Mouse (Mus musculus): ENCODE measurements around the gene Csnk2a2. TPM values are rescaled to one million over a fixed set of nuclear protein-coding genes. Genes with fewer than 3 reads are reported as not detected.
A peak's percentile ranks its signal among the peaks of the same experiment; 100 is the strongest.

The Csnk2a2 gene
- total RNA-seq, 4 experiments from 2014 or later, result 17.3 to 30.2 (median 28.7) TPM

DNA sequence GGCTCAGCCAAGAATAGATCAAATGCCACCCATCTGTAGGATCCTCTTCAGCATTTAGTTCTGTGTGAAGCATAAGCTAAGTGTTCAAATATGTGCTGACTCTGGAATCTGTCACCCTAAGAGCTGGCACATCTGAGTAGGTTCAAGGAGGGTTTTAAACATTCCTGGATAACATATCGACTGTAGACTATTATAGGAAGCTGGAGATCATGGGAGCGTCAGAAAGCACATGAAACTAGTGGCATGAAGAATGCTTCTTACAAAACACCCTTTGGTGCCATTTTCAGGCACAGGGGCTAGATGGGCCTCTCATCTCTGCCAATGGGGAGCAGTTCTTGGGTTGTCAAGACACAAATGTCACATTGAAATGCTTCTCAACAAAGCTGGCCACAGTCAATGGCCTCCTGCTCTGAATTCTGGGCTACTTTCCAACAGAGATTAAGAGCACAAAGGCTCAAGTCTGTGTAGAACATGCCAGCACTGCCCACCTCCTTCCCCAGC is 63.0 kb downstream of the Csnk2a2 start:
- DNase-seq (ENCODE audit: low spot score), result peak; percentile 66

DNA sequence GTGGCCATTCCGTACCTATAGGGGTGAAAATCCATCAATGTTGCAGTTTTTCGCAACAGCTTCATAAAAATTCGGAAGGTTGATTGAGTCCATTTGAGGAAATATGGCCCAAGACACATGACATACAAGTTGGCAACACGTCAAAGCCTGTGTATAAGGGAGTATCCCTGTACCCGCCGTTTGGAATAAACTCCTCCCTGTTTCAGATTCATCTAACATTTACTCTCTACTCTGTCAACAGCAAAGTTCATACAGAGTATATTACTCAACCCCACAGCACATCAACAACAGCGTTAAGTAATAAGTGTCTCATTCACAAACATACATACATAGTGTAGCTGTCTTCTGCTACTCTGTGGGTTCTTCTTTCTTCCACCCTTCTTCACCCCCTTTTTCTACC is 65.2 kb downstream of the Csnk2a2 start:
- no peak for DNase-seq (ENCODE audit: low spot score)

DNA sequence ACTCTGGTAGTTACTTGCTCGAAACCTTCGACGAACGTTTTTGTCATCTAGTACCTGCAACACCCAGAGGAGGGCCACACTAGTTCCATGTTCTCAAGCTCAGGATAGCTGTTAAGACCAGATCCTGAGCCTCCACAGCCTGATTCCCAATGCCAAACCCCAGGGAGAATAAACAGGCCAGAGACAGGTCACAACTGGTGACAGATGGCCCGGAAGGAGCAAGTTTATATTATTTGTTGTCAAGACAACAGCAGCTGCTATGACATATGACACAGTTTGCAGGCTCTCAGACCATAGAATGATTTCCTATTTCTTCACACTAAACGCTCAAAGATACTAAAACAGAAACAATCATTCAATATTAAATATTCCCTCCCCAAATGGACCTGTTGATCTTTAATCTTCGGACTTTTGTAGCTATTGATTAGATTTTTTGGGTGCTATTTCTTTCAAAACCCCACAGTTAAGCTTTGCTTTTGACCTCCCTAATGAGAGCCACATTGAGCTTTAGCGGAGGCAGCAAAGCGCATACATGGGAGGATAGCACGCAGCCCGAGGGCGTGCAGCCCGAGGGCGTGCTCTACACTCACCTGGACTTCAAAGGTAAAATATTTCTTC is 67.5 kb downstream of the Csnk2a2 start:
- no peak for DNase-seq (ENCODE audit: low spot score)

DNA sequence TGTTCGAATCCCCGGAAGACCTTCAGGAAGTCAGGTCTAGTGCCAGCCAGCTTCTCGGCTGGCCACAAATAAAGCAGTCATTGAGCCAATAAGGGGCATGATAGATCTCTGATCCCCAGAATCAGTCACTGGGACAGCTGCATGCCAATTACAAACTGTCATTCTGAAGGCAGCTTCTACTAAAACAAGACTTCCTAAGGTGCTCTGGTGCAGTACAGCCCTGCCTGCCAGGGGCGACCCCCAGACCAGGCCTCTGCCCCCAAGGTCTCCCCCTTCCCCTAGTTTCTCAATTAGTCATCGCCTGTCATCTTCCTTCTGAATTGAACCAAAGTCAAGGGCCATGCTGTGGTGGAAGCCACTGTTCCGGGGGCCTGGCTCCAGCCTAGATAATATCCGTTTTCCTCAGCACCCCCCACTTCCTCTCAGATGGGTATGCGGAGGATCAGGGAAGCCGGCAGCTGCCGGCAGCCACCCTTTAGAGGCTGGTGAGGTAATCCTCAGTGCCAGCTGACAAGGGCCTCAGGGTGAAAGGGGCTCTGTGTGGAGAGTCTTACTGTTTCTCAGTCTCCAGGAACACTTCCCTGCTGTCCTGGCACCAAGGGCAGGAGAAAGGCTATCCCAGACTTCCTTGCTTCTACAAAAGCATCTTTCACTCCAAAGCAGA is 78.4 kb downstream of the Csnk2a2 start:
- DNase-seq (ENCODE audit: low spot score), result peak; percentile 49

DNA sequence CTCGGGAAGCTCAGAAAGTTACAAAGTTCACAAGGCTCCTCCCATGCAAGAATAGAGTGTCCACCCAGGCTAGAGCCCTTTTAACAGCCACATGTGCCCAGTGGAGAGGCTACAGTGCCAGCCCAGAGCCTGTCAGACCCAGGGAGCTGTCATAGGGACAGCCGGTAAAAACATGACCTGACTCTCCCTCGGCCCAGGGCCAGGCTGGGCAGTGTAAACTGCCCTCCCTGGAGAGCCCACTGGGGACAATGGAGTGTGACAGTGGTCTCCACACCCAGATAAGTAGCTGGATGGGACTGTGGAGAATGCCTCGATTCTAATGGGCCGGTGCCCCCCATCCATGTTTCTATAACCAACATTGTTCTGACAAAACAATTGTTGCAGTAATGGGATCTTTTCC is 80.3 kb downstream of the Csnk2a2 start:
- DNase-seq (ENCODE audit: low spot score), result no peak

DNA sequence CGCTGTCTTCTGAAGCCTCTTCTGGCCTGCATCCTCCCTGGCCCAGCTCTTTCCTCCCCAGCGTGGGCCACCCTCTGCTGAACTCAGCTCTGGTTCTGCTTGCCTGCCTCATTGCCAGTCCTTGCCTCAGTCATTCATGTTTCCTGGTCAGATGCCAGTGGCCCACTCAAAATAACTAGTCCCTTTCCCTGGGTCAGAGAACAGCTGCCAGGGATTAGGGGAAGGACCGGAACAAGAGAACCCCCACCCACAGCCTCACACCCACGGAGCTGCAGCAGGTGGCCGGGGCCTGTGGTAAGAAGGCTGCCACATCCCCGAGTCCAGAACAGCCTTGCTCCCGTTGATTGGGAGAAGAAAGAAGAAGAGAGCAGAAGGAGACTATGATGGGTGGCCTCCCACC is 88.7 kb downstream of the Csnk2a2 start:
- DNase-seq (ENCODE audit: low spot score), result no peak

DNA sequence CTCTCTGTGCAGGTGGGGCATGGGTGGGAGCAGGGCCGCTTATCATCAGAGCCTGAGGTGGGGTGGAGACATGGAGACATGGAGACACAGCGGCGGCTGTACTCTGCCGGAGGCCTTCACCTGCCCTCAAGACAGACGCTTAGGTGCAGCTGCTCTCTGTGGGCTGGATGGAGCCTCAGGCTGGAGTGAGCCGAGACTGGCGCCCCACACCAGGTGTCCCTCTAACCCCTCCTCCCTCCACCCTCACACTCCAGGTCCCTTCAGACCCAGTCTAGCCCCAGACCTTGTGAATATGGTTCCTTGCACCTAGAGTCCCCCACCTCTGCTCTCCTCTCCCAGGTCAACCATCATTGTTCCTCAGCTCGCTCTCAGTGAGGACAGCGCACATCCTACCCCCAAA is 90.7 kb downstream of the Csnk2a2 start:
- DNase-seq (ENCODE audit: low spot score), result no peak

DNA sequence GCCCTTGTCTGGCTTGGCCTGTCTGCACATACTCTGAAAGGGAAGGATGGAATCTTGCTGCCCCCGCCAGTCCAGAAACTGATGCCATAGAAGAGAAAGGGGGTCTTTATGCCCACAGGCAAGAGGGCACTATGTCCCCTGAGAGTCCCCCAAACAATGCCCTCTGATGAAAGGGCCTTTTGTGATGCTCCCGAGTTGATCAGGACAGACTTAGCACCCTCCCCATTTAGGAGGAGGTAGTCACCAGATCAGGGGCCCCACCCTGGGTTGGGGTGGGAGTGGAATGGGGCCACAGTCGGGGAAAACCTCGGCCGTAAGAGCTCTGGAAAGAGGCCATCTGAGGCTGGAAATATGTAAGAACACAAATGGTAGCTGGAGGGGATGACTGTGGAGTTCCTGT is 92.6 kb downstream of the Csnk2a2 start:
- no peak for DNase-seq (ENCODE audit: low spot score)

DNA sequence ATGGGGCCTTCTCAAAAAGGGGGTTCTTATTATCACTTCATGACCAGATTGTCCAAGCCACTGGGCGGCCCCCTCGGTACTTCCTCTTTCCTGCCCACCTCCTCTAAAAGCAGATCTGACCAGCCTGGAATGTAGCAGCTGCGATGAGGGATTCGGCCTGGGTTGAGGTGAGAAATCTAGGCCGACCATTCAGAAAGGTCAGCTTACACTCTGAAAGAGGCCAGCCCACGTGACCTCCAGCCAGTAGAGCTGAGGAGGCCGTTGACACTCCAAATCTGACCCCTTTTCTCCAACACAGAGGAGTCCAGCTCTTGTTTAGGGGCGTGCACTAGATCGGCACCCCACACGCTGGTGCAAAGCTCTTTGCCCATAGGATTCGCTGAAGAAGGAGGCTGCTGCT is 93.1 kb downstream of the Csnk2a2 start:
- DNase-seq (ENCODE audit: low spot score), result no peak

Other genes with a start within 250 kb of the Csnk2a2 start
- under 1 TPM; 0.14 to 0.63 (median 0.52) TPM for gene Cngb1, start 183.5 kb downstream of the Csnk2a2 start, total RNA-seq (2022)
- under 1 TPM in 1 of 4 experiments, not detected in 3; 0.57 TPM for gene Tepp, start 179.5 kb downstream of the Csnk2a2 start, total RNA-seq (2022)
- 1 to 10 TPM; 7.4 to 9.5 (median 7.9) TPM for gene Zfp319, start 158.1 kb downstream of the Csnk2a2 start, total RNA-seq (2022)
- gene Usb1, start 157.8 kb downstream of the Csnk2a2 start, total RNA-seq (2022), result 10 to 100 TPM; 11.3 to 14.0 (median 13.2) TPM
- gene Mmp15, start 137.8 kb downstream of the Csnk2a2 start, total RNA-seq (2022), result 10 to 100 TPM; 57.6 to 63.2 (median 58.0) TPM
- 10 to 100 TPM; 19.8 to 24.3 (median 20.8) TPM for gene Cfap20, start 55.2 kb downstream of the Csnk2a2 start, total RNA-seq (2022)
- not detected for gene Ccdc113, start 44.0 kb upstream of the Csnk2a2 start, total RNA-seq (2022)
- gene Prss54, start 86.3 kb upstream of the Csnk2a2 start, total RNA-seq (2022), result not detected
- gene Gins3, start 143.4 kb upstream of the Csnk2a2 start, total RNA-seq (2022), result 1 to 10 TPM in 3 of 4 experiments, under 1 TPM in 1; 0.71 to 1.9 (median 1.3) TPM
- gene Ndrg4, start 186.9 kb upstream of the Csnk2a2 start, total RNA-seq (2022), result 100 to 1,000 TPM; 116 to 156 (median 143) TPM
- 10 to 100 TPM; 12.6 to 15.3 (median 14.0) TPM for gene Setd6, start 225.8 kb upstream of the Csnk2a2 start, total RNA-seq (2022)

Measured in heart, adult 8-10 months (tissue).